Mouse (Mus musculus): ENCODE data around the gene Mnx1. TPM values are rescaled to one million over a fixed set of nuclear protein-coding genes. Genes with fewer than 3 reads are reported as not detected.
"Not testable (repeated sequence)": the region's sequence is repeated elsewhere in the genome, so short reads cannot be mapped to it uniquely, and the experiment has no call there.

Gene Mnx1
- polyA plus RNA-seq, 1 experiment from 2014 or later: not detected

DNA sequence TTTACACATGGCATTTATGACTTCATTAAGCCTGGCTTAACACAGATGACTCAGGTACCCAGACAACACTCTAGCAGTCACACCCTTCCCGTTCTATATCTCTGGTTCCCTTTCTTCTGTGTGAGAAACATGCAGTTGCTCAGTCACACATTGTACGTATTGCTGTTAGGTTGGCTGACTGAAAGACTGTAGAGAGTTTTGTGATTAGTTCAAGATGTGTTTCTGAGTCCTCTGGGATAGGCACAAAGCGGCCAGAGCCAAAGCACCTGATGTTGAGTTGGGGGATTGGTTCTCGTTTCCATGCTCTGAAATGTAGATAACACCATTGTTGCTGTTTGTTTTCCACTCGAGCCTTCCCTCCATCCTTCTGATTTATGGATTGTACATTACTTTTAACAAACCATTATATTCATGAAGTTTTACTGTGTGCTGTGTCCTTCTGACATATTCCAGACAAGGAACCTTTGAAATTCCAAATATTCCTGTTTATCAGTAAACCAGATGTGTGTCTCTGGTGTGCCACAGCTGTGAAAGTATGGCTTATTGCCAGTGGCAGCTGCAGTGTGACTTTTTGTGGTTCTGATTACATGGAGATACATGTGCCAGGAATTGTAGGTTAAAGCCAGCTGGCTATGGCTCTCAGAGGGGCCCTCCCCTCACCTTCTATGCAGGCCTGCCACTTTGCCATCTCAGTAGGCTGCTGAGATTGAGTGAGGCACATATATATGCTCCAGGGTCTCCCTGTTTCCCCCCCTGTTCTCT lies 21.2 kb downstream of the Mnx1 start:
- H3K27me3 ChIP-seq (ENCODE audit: control insufficient read depth, insufficient read depth, low read length): no peaks in the 10 kb centered on the region
- H3K4me1 ChIP-seq (replicated peaks; ENCODE audit: control insufficient read depth, insufficient read depth, low read length): no peaks in the 10 kb centered on the region
- H3K4me2 ChIP-seq (ENCODE audit: low read depth, low read length, severe bottlenecking): no peak overlapping the region
- ATAC-seq (replicated peaks; ENCODE audit: low FRiP score): no peak
- no peak overlapping the region for H3K27ac ChIP-seq (ENCODE audit: low read depth, low read length)
- H3K4me3 ChIP-seq (ENCODE audit: low read depth, low read length): no peak overlapping the region
- H3K9ac ChIP-seq (ENCODE audit: low read length): no peak overlapping the region
- WGBS: 80% methylated on average over 5 of the region's 5 CpGs
- DNase-seq (ENCODE audit: low spot score): no peak
- no peaks in the 10 kb centered on the region for H3K9me3 ChIP-seq (ENCODE audit: control insufficient read depth, low read length)
- no peaks in the 10 kb centered on the region; the same call in none of the 2 replicates for H3K36me3 ChIP-seq (ENCODE audit: control insufficient read depth, insufficient read depth, low read length)

DNA sequence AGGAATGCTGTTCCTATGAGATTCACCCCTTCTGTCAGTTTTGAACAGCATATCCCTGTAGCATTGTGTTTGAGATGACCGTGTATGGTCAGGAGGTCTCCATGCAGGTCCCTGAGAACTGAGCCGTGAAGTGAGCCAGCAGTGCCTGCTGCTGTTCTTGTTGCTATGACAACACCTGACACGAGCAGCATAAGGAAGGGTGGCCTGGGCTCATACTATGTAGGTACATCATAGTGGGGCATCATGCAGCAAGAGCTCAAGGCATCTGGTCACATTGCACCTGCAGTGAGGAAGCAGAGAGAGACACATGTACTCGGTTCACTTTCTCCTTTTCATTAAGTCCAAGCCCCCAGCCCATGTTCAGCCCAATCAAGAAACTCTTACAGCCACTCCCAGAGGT lies 25.9 kb downstream of the Mnx1 start:
- Histone ChIP-seq H3K36me3 (ENCODE audit: control insufficient read depth, insufficient read depth, low read length) (peaks cover 2% of the 10 kb centered on the region), H3K27ac (ENCODE audit: low read depth, low read length) (no peak overlapping the region), H3K9me3 (ENCODE audit: control insufficient read depth, low read length) (no peaks in the 10 kb centered on the region), H3K27me3 (ENCODE audit: control insufficient read depth, insufficient read depth, low read length) (no peaks in the 10 kb centered on the region), H3K9ac (ENCODE audit: low read length) (no peak overlapping the region), H3K4me1 (replicated peaks; ENCODE audit: control insufficient read depth, insufficient read depth, low read length) (no peaks in the 10 kb centered on the region), H3K4me2 (ENCODE audit: low read depth, low read length, severe bottlenecking) (no peak overlapping the region), H3K4me3 (ENCODE audit: low read depth, low read length) (no peak overlapping the region)
- no peak for ATAC-seq (replicated peaks; ENCODE audit: low FRiP score)
- DNase-seq (ENCODE audit: low spot score): no peak
- 81% methylated on average over 4 of the region's 4 CpGs for whole genome bisulfite sequencing

DNA sequence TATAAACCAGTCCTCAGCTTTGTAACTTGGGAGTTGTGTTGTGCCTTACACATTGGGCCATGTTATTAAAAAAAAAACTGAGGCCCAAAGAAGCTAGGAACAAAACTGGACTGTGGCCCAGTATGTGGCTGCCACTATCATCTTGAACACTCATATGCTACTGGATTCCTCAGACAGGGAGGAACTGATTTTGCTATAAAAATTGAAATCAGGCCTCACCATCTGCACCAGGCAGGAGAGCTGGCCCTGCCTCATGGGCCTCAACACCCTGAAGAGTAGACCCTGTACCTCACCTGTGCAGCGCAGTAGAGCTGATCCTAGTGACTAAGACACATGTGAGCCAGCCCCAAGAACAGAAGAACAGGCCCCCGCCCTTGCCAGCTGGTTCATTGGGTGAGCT lies 33.0 kb downstream of the Mnx1 start:
- Histone ChIP-seq H3K27ac (ENCODE audit: low read depth, low read length) (no peak overlapping the region), H3K4me2 (ENCODE audit: low read depth, low read length, severe bottlenecking) (no peak overlapping the region), H3K36me3 (ENCODE audit: control insufficient read depth, insufficient read depth, low read length) (peaks cover 8% of the 10 kb centered on the region), H3K9ac (ENCODE audit: low read length) (no peak overlapping the region), H3K9me3 (ENCODE audit: control insufficient read depth, low read length) (no peaks in the 10 kb centered on the region), H3K4me3 (ENCODE audit: low read depth, low read length) (no peak overlapping the region), H3K4me1 (replicated peaks; ENCODE audit: control insufficient read depth, insufficient read depth, low read length) (no peaks in the 10 kb centered on the region), H3K27me3 (ENCODE audit: control insufficient read depth, insufficient read depth, low read length) (no peaks in the 10 kb centered on the region)
- WGBS: 96% methylated on average over 2 of the region's 2 CpGs
- ATAC-seq (replicated peaks; ENCODE audit: low FRiP score) (no peak), DNase-seq (ENCODE audit: low spot score) (no peak)

DNA sequence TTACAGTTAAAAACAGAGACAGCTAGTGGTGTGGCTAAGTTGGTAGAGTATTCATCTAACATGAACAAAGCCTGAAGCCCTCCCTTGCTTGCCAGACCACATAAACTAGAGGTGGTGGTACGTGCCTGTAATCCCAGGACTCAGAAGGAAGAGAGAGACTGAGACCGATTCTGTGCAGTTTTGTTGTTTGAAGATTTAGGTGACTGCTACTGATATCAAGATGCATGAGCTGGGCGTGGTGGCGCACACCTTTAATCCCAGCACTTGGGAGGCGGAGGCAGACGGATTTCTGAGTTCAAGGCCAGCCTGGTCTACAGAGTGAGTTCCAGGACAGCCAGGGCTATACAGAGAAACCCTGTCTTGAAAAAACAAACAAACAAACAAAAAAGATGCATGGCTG lies 41.5 kb downstream of the Mnx1 start:
- DNase-seq (ENCODE audit: low spot score): not testable (repeated sequence)
- 92% methylated on average over 6 of the region's 6 CpGs for WGBS

DNA sequence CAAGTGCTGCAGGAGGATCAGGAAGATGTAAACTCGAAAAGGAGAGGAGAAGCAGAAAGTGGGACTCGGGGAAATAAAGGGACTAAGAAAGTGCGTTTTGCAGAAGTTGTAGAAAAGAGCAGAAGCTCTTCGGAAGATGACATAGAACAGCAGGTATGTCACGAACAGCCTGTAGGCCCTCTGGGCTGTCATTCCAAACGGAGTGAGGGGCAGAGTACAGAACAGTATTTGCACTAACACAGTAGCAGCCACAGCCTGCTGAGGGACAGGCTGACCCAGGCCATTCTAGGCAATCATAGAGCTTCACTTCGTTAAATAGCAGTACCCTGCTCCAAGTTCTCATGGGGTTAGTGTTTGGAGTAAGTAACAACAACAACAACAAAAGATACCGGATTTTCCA lies 42.8 kb downstream of the Mnx1 start:
- Histone ChIP-seq H3K27me3 (ENCODE audit: control insufficient read depth, insufficient read depth, low read length) (no peaks in the 10 kb centered on the region; the same call in 1 of the 2 replicates), H3K9me3 (ENCODE audit: control insufficient read depth, low read length) (no peaks in the 10 kb centered on the region), H3K4me1 (replicated peaks; ENCODE audit: control insufficient read depth, insufficient read depth, low read length) (peaks cover 11% of the 10 kb centered on the region; the same call in 1 of the 2 replicates), H3K9ac (ENCODE audit: low read length) (peak overlapping the region; percentile 82), H3K27ac (ENCODE audit: low read depth, low read length) (no peak overlapping the region), H3K4me2 (ENCODE audit: low read depth, low read length, severe bottlenecking) (peak overlapping the region; percentile 84), H3K4me3 (ENCODE audit: low read depth, low read length) (peak overlapping the region; percentile 91), H3K36me3 (ENCODE audit: control insufficient read depth, insufficient read depth, low read length) (peaks cover 3% of the 10 kb centered on the region; the same call in 1 of the 2 replicates)
- ATAC-seq (replicated peaks; ENCODE audit: low FRiP score): no peak
- DNase-seq (ENCODE audit: low spot score): no peak
- 53% methylated on average over 8 of the region's 8 CpGs for WGBS

More for the DNA sequence above, 41.5 kb downstream of the Mnx1 start:
- H3K27ac ChIP-seq (ENCODE audit: low read depth, low read length); H3K27me3 ChIP-seq (ENCODE audit: control insufficient read depth, insufficient read depth, low read length); H3K9ac ChIP-seq (ENCODE audit: low read length); H3K9me3 ChIP-seq (ENCODE audit: control insufficient read depth, low read length); H3K4me3 ChIP-seq (ENCODE audit: low read depth, low read length); H3K4me2 ChIP-seq (ENCODE audit: low read depth, low read length, severe bottlenecking); ATAC-seq (replicated peaks; ENCODE audit: low FRiP score); H3K36me3 ChIP-seq (ENCODE audit: control insufficient read depth, insufficient read depth, low read length): not testable (repeated sequence)
- H3K4me1 ChIP-seq (replicated peaks; ENCODE audit: control insufficient read depth, insufficient read depth, low read length): peaks cover 11% of the 10 kb centered on the region; the same call in 1 of the 2 replicates

DNA sequence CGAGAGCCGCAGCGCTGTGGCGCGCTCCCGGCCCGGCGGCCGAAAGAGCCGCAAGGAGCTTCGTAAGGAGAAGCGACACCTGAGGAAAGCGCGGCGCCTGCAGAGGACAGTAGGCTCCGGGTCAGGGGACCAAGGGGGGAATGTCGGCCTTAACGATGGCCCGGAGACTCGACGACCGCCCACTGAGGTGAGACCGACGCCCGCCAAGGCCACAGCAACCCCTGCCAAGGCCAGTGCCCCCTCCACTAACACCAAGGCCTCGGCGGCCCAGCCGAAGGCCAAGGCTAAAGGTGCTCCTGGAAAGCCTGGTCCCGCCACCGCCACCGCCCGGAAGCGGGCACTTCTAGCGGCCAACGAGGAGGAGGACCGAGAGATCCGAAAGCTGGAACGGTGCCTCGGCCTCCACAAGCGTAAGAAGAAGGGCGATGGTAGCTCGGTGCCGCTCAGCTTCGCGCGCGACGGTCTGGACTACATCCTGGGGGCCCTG lies 43.4 kb downstream of the Mnx1 start:
- no peak overlapping the region for H3K27ac ChIP-seq (ENCODE audit: low read depth, low read length)

DNA sequence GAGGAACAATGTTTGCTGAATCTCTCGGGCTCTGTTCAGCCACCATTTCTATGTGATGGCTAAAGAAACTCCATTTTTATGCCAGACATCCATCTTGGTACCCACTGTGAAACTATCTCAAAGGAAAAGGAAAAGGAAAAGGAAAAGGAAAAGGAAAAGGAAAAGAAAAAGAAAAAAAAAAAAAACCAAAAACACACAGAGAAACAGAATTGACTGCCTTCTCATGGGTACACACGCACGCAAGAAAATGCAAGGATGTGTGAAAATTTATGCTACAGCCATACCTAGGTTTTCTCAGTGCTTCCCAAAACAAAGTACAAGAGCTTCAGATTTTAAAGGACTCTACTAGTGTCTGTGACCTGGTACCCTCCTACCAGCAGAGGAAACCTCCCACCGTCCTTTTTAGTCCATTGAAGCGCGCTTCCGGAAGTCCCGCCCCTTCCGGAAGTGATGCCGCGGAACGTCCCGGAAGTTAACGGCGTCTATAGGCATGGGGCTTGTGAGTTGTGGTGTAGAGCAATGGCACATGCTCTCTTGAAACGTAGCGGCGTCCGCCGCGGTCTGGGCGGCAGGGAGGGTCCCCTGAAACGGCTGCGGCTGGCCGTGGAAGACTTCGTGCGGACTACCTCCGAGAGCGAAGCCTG lies 43.9 kb downstream of the Mnx1 start, which contains the start of gene Nom1:
Gene Nom1 (plus strand): TSS at position 437 of the 644 bp plus-strand sequence.
- DNase-seq (ENCODE audit: low spot score) (peak; percentile 92), ATAC-seq (replicated peaks; ENCODE audit: low FRiP score) (peak; percentile 93)
- 5% methylated on average over 29 of the region's 29 CpGs for WGBS
- H3K9me3 ChIP-seq (ENCODE audit: control insufficient read depth, low read length): no peaks in the 10 kb centered on the region
- peak within 1 kb of the TSS; percentile 91 for H3K4me3 ChIP-seq (ENCODE audit: low read depth, low read length)
- H3K27me3 ChIP-seq (ENCODE audit: control insufficient read depth, insufficient read depth, low read length): no peaks in the 10 kb centered on the region; the same call in 1 of the 2 replicates
- H3K4me1 ChIP-seq (replicated peaks; ENCODE audit: control insufficient read depth, insufficient read depth, low read length): peaks cover 11% of the 10 kb centered on the region; the same call in 1 of the 2 replicates
- H3K9ac ChIP-seq (ENCODE audit: low read length): peak within 1 kb of the TSS; percentile 82
- no peak within 1 kb of the TSS for H3K27ac ChIP-seq (ENCODE audit: low read depth, low read length)
- H3K36me3 ChIP-seq (ENCODE audit: control insufficient read depth, insufficient read depth, low read length): no peaks in the 10 kb centered on the region; the same call in 1 of the 2 replicates
- peak within 1 kb of the TSS; percentile 84 for H3K4me2 ChIP-seq (ENCODE audit: low read depth, low read length, severe bottlenecking)

More for the DNA sequence above, 43.4 kb downstream of the Mnx1 start:
- 1% methylated on average over 48 of the region's 48 CpGs for WGBS
- no peaks in the 10 kb centered on the region for H3K9me3 ChIP-seq (ENCODE audit: control insufficient read depth, low read length)
- peak overlapping the region; percentile 82 for H3K9ac ChIP-seq (ENCODE audit: low read length)
- H3K4me2 ChIP-seq (ENCODE audit: low read depth, low read length, severe bottlenecking): peak overlapping the region; percentile 84
- H3K4me1 ChIP-seq (replicated peaks; ENCODE audit: control insufficient read depth, insufficient read depth, low read length): peaks cover 11% of the 10 kb centered on the region; the same call in 1 of the 2 replicates
- peak overlapping the region; percentile 91 for H3K4me3 ChIP-seq (ENCODE audit: low read depth, low read length)
- H3K27me3 ChIP-seq (ENCODE audit: control insufficient read depth, insufficient read depth, low read length): no peaks in the 10 kb centered on the region; the same call in 1 of the 2 replicates
- DNase-seq (ENCODE audit: low spot score): no peak
- H3K36me3 ChIP-seq (ENCODE audit: control insufficient read depth, insufficient read depth, low read length): peaks cover 2% of the 10 kb centered on the region; the same call in 1 of the 2 replicates
- peak; percentile 69 for ATAC-seq (replicated peaks; ENCODE audit: low FRiP score)

DNA sequence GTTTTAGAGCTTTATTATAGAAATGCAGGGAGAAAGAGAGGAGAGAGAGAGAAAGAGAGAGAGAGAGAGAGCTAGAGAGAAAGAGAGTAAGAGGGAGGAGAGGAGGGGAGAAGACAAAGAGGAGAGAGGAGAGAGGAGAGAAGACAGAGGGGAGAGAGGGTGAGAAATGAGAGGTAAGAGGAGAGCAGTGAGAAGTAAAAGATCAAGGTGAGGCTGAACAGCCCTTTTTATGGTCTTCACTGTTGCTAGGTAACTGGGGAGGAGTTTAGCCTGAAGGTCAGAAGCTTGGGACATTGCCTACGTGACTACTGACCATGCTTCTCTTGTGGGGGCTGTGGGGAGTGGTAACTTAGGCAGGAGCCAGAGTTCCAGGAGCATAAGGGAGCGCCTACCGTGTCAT lies 54.9 kb downstream of the Mnx1 start:
- not testable (repeated sequence) for H3K4me2 ChIP-seq (ENCODE audit: low read depth, low read length, severe bottlenecking); H3K27me3 ChIP-seq (ENCODE audit: control insufficient read depth, insufficient read depth, low read length); ATAC-seq (replicated peaks; ENCODE audit: low FRiP score); H3K9me3 ChIP-seq (ENCODE audit: control insufficient read depth, low read length); H3K4me3 ChIP-seq (ENCODE audit: low read depth, low read length); H3K36me3 ChIP-seq (ENCODE audit: control insufficient read depth, insufficient read depth, low read length); DNase-seq (ENCODE audit: low spot score); H3K9ac ChIP-seq (ENCODE audit: low read length); H3K4me1 ChIP-seq (replicated peaks; ENCODE audit: control insufficient read depth, insufficient read depth, low read length); H3K27ac ChIP-seq (ENCODE audit: low read depth, low read length)
- WGBS: 75% methylated on average over 3 of the region's 3 CpGs

Measured in forebrain, embryonic 11.5 days (tissue).